Mouse (Mus musculus) left cerebral cortex, postnatal 10 days (tissue): ENCODE data around the gene Sipa1l1. TPM values are rescaled to one million over a fixed set of nuclear protein-coding genes. Genes with fewer than 3 reads are reported as not detected.
A peak's percentile ranks its signal among the peaks of the same experiment; 100 is the strongest.

ENCODE experiments used
- DNase-seq, 2 experiments: peaks; one replicate each; pipeline ENCODE4 v3.0.0; 2021 to 2022; ENCODE audit warnings: low spot score in 2 of 2, mixed read lengths in 1 of 2; ENCODE audit errors: extremely low spot score in 1 of 2
- intact Hi-C: fragments of 180-260 bp; cut with DNase I; formaldehyde crosslinking; loops from one replicate; pipeline ENCODE4 v1.15.1; 2025
- total RNA-seq, 2 experiments: library from RNA; stranded (reverse); gene quantifications; 2 replicates each; pipeline ENCODE4 v1.2.3; 2021

The Sipa1l1 gene
- total RNA-seq, 2 experiments from 2014 or later: 129 to 135 TPM

- DNase-seq: no peak
- intact Hi-C loops: no loop called here
Measured at GRCm38 (mm10) chr12:82230127-82230526, 61.0 kb downstream of the Sipa1l1 start.

- intact Hi-C loops: no loop called here
- DNase-seq: peak; percentile 57 to 63
Measured at GRCm38 (mm10) chr12:82231191-82231590, 62.1 kb downstream of the Sipa1l1 start.

GRCm38 (mm10) chr12:82233177-82233576 lies 64.1 kb downstream of the Sipa1l1 start:
- DNase-seq: no peak
- intact Hi-C loops: no loop called here

- DNase-seq: no peak
- intact Hi-C loops: loop anchor here (5.0 kb wide), 1 partner anchor 32 kb away; no protein-coding TSS in a partner anchor
Measured at GRCm38 (mm10) chr12:82234463-82235223, 65.5 kb downstream of the Sipa1l1 start.

- intact Hi-C loops: loop anchor here (5.0 kb wide), 1 partner anchor 35 kb away; no protein-coding TSS in a partner anchor
- DNase-seq: no peak
Measured at GRCm38 (mm10) chr12:82237095-82237494, 68.0 kb downstream of the Sipa1l1 start.

GRCm38 (mm10) chr12:82237946-82238345 lies 68.8 kb downstream of the Sipa1l1 start:
- DNase-seq: no peak
- intact Hi-C loops: loop anchor here (5.0 kb wide), 1 partner anchor 36 kb away; no protein-coding TSS in a partner anchor

- DNase-seq: no peak
- intact Hi-C loops: no loop called here
Measured at GRCm38 (mm10) chr12:82240674-82241073, 71.6 kb downstream of the Sipa1l1 start.

GRCm38 (mm10) chr12:82245219-82245618 lies 76.1 kb downstream of the Sipa1l1 start:
- intact Hi-C loops: no loop called here
- no peak for DNase-seq

- DNase-seq: no peak
- intact Hi-C loops: no loop called here
Measured at GRCm38 (mm10) chr12:82246422-82246821, 77.3 kb downstream of the Sipa1l1 start.

GRCm38 (mm10) chr12:82247371-82248258 lies 78.5 kb downstream of the Sipa1l1 start:
- intact Hi-C loops: no loop called here
- DNase-seq: no peak

- intact Hi-C loops: no loop called here
- no peak for DNase-seq
Measured at GRCm38 (mm10) chr12:82248501-82248900, 79.4 kb downstream of the Sipa1l1 start.

GRCm38 (mm10) chr12:82251328-82251727 lies 82.2 kb downstream of the Sipa1l1 start:
- intact Hi-C loops: no loop called here
- no peak for DNase-seq

- intact Hi-C loops: no loop called here
- peak; percentile 46 to 70 for DNase-seq
Measured at GRCm38 (mm10) chr12:82254076-82254475, 85.0 kb downstream of the Sipa1l1 start.

- no peak for DNase-seq
- intact Hi-C loops: no loop called here
Measured at GRCm38 (mm10) chr12:82256012-82256411, 86.9 kb downstream of the Sipa1l1 start.

- intact Hi-C loops: no loop called here
- DNase-seq: no peak
Measured at GRCm38 (mm10) chr12:82256921-82257500, 87.9 kb downstream of the Sipa1l1 start.

GRCm38 (mm10) chr12:82257994-82258785 lies 89.1 kb downstream of the Sipa1l1 start:
- no peak for DNase-seq
- intact Hi-C loops: no loop called here

GRCm38 (mm10) chr12:82263443-82263842 lies 94.3 kb downstream of the Sipa1l1 start:
- intact Hi-C loops: no loop called here
- no peak for DNase-seq

GRCm38 (mm10) chr12:82264083-82264851 lies 95.1 kb downstream of the Sipa1l1 start:
- intact Hi-C loops: no loop called here
- no peak for DNase-seq
